Mouse (Mus musculus): ENCODE measurements around the gene Rnf212. TPM values are rescaled to one million over a fixed set of nuclear protein-coding genes. Genes with fewer than 3 reads are reported as not detected.

Gene Rnf212
- total RNA-seq, 2 experiments from 2014 or later = 7.1 to 16.0 TPM

DNA sequence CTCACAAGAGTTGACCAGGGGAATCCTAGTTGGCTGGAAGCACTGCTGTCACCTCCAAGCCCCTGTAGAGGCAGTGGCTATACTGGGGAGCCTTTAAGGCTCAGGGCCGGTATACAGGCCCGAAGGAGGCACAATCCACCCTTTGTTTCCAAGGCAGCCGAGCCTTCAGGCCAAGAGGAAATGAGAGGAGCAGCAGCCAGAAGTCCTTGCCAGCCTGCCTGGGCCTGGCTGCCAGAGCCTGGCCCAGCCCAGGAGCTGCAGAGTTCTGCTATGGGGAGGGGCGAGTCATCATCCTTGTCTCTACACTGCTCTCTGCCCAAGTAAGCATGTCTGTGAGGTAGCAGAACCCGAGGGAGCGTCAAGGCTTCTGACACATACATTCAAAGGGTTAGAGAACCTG is 60.6 kb downstream of the Rnf212 start:
- ATAC-seq (replicated peaks; ENCODE audit: low FRiP score, poor library complexity, severe bottlenecking) = no peak

- ATAC-seq (replicated peaks; ENCODE audit: low FRiP score, poor library complexity, severe bottlenecking) = no peak
Observed at GRCm38 (mm10) chr5:108713691-108714090, 61.1 kb downstream of the Rnf212 start.

GRCm38 (mm10) chr5:108713096-108713495 is 61.7 kb downstream of the Rnf212 start:
- ATAC-seq (replicated peaks; ENCODE audit: low FRiP score, poor library complexity, severe bottlenecking) = no peak

GRCm38 (mm10) chr5:108711968-108712367 is 62.8 kb downstream of the Rnf212 start:
- ATAC-seq (replicated peaks; ENCODE audit: low FRiP score, poor library complexity, severe bottlenecking) = no peak

GRCm38 (mm10) chr5:108708981-108709731 is 65.6 kb downstream of the Rnf212 start:
- ATAC-seq (replicated peaks; ENCODE audit: low FRiP score, poor library complexity, severe bottlenecking) = peak; percentile 51

GRCm38 (mm10) chr5:108708419-108708818 is 66.4 kb downstream of the Rnf212 start:
- 0 out of 2 replicates have a peak, but pooled peaks have one; percentile 1 for ATAC-seq (replicated peaks; ENCODE audit: low FRiP score, poor library complexity, severe bottlenecking)

DNA sequence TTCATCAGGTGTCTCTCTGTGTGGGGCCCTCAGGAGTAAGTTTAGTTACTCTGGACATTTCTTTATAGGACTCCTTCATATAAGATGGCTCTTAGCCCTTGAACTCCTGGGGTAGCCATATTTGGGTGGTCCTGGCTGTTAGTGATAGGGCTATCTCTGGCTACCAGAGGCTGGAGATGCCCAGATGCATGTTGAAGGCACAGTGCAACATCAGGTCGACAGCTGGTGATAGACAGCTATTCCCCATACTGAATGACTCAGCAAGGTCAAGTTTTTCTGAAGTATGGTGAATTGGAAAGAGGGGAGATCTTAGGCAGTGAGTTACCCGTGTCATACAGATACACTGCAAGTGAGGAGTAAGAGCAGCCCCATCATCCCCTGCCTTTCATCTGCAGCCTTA is 67.0 kb downstream of the Rnf212 start:
- ATAC-seq (replicated peaks; ENCODE audit: low FRiP score, poor library complexity, severe bottlenecking) = peak; percentile 79

DNA sequence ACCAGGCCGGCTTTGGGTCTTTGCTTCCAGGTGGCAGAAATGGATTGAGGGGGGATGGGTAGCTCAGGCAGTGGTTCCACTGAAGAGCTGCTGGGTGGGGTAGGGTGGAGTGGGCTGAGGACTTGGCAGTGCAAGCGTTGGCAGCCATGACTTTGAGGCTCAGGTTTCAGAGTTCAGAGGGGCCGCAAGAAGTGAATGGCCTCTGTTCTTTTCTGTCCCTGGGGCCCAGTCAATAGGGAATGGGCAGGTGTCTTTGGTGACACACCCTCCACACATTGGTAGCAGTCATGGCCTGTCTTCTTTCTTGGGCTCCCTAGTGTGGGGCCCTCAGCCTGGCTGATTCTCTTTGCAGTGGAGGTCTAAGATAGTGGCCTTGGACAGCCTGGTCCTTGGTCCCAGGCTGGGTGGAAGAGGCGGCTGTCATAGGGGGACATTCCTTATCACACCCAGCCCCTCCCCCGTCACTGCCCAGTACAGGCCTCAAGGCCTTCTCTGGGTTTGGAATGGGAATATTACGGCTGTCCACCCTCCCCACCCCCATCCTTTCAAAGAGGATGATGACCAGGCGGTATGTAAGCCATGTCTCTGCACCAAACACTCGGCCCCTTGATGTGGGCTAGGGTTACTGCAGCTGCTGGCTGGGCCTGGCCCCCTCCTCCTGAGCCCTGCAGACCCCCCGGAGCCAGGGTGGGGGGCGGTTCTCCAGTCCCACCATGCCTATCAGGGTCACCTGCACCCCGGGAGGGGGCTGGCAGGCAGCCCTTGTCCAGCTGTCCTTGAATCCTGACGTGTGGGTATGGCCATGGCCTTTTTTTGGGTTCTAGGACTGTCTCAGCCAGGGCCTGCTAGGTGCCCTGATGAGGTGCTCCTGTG is 70.8 kb downstream of the Rnf212 start:
- no peak for ATAC-seq (replicated peaks; ENCODE audit: low FRiP score, poor library complexity, severe bottlenecking)

DNA sequence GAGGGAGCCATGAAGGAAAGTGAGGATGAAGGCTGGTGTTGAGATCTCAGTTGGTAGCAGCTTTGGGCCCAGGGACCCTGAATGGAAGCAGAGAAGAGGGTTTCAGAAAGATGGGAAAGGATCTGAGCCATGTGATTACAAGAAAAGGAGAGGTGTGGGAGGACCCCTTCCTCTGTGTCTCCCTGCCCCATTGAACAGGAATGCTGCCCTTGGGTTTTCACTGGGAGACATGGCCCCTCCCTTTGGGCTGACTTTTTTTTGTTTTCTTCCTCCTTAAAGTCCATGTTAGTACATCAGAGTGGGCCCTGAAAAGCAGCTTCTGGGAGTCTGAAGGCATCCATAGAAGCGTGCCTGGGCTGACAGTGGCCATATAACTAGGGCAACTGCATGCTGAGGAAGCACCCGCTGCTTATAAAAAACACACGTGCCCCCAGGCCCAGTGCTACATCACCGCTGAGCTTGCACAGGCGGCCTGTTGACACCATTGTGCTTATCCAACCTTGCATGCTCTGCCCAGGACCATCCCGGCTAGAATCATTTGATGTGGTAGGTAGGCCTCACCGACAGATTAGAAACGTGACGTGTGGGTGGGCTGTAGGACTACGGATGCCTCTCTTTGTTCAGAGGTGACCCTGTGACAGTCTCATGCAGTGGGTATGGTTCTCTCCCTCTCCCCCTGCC is 73.3 kb downstream of the Rnf212 start:
- no peak for ATAC-seq (replicated peaks; ENCODE audit: low FRiP score, poor library complexity, severe bottlenecking)

GRCm38 (mm10) chr5:108700346-108700745 is 74.4 kb downstream of the Rnf212 start:
- ATAC-seq (replicated peaks; ENCODE audit: low FRiP score, poor library complexity, severe bottlenecking) = no peak

DNA sequence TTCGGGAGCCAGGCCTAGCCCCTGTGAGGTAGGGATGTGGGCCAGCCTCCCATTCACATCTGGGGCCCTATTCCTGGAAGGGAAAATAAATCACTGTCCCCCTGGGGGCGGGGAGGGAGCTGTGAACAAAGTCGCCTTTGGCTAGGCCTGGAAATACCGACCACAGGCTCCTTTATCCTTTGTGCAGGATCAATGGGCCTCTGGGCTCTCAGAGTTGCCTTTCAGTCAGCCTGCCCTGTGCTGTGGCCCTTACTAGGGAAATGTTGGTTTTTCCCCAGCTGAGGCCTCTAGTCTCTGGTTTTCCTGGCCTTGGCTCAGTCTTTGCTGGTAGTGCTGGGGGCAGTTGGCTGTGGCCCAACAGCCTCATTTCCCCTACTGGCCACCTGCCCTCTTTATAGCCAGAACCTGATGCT is 77.4 kb downstream of the Rnf212 start:
- ATAC-seq (replicated peaks; ENCODE audit: low FRiP score, poor library complexity, severe bottlenecking) = no peak

- no peak for ATAC-seq (replicated peaks; ENCODE audit: low FRiP score, poor library complexity, severe bottlenecking)
Observed at GRCm38 (mm10) chr5:108696542-108696941, 78.2 kb downstream of the Rnf212 start.

GRCm38 (mm10) chr5:108695861-108696260 is 78.9 kb downstream of the Rnf212 start:
- ATAC-seq (replicated peaks; ENCODE audit: low FRiP score, poor library complexity, severe bottlenecking) = no peak

- peak; percentile 56 for ATAC-seq (replicated peaks; ENCODE audit: low FRiP score, poor library complexity, severe bottlenecking)
Observed at GRCm38 (mm10) chr5:108694352-108695261, 80.2 kb downstream of the Rnf212 start.

DNA sequence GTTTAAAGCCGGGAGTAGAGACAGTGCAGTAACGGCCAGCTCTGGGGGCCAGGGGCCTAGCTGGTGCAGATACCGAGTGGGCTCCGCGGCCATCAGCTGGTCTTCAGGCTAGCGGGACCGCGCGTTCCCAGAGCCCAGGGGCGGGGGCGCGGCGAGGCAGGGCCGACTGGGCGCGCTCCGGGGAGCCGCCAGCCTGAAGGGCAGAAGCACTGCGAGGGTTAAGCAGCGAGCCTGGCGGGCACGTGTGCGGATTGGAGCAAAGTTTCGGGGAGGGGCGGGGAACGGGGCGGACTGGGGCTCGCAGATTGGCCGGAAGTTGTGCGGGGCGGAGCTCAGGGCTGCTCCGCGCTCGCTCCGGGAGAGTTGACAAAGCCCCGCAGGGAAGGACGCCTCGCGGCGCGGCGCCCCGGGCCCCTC is 80.9 kb downstream of the Rnf212 start:
- ATAC-seq (replicated peaks; ENCODE audit: low FRiP score, poor library complexity, severe bottlenecking) = peak; percentile 89

DNA sequence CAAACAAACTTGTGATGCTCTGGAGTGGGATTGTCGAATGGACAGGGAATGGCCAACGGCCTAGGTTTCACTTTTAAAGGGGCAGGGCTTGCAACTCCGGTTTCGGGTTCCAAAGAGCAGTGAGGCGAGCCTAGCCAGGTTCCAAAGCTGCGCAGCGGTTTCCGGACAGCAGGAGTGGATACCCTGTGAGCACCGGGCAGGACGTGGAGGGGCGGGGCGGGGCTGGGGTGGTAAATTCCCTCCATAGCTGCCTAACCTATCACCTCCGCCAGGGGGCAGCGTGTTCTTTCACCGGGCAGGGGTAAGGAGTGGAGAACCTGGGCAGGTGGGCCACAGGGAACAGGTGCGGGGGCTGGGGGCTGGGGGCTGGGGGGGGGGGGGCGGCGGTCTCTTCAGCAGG is 82.5 kb downstream of the Rnf212 start, which contains the start of gene Fgfrl1:
Gene Fgfrl1 (plus strand): TSS at position 112 of the 400 bp plus-strand sequence.
- peak; percentile 46 for ATAC-seq (replicated peaks; ENCODE audit: low FRiP score, poor library complexity, severe bottlenecking)

DNA sequence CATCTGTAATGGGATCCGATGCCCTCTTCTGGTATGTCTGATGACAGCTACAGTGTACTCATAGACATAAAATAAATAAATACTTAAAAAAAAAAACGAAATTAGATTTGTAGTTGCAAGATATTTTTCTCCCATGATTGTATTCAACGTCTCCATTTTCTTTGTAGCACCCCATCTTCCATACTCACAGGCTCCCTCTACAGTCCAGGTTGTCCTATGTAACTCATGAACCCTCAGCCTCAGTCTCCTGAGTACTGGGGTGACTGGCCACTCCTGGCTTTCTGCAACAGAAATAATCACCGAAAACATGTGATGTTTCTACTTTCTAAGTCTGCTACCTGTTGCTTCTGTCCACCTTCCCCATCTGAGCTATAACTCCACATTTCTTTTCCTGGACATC is 83.6 kb downstream of the Rnf212 start:
- ATAC-seq (replicated peaks; ENCODE audit: low FRiP score, poor library complexity, severe bottlenecking) = no peak

DNA sequence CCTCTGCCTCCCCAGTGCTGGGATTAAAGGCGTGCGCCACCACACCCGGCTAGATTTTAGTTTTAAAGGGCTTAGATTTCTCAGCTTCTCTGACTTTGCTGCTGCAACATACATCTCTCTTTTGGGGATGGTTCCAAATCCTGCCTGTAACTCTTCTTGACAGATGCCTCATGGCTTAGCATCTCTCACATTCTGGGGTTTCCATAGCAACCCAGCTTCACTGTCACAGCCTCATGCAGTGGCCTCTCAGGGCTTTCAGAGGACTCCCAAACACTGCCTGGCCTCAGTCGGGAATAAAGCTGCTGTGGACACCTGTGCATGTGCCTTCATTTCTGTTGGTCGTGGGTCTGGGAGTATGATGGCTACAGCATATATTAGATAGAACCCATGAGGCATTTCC is 85.7 kb downstream of the Rnf212 start:
- ATAC-seq (replicated peaks; ENCODE audit: low FRiP score, poor library complexity, severe bottlenecking) = no peak

GRCm38 (mm10) chr5:108680871-108681270 is 93.9 kb downstream of the Rnf212 start:
- ATAC-seq (replicated peaks; ENCODE audit: low FRiP score, poor library complexity, severe bottlenecking) = no peak
